Mouse (Mus musculus) gastrocnemius, postnatal 10 days (tissue): Measurements from ENCODE around the gene Rnf180. TPM values are rescaled to one million over a fixed set of nuclear protein-coding genes. Genes with fewer than 3 reads are reported as not detected.
A peak's percentile ranks its signal among the peaks of the same experiment; 100 is the strongest.

Source experiments
- DNase-seq: peaks from one replicate; pipeline ENCODE4 v3.0.0; 2021; ENCODE audit warnings: mixed read lengths
- total RNA-seq, 2 experiments: library from RNA; stranded (reverse); gene quantifications; 2 replicates each; pipeline ENCODE4 v1.2.3; 2021

Rnf180 gene
- total RNA-seq, 2 experiments from 2014 or later = 0.63 to 1.1 TPM

DNA sequence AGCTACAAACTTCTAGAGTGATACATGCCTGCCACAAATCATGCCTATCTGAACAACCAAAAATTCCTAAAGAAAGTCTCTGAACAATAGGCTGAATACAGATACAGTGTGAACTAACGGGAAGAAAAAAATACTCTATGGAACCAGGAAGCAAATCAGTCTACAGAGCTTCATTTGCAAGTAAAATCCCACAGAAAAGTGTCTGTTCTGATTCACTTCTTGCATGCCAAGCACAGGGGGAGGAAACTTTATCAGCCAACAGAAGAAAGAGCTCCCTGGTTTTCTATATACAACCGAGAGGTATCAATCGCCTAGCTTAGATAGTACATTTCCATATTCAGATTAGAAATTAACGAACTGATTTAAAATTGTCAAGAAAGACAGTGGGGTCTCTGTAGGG is 43.8 kb downstream of the Rnf180 start:
- no peak for DNase-seq

DNA sequence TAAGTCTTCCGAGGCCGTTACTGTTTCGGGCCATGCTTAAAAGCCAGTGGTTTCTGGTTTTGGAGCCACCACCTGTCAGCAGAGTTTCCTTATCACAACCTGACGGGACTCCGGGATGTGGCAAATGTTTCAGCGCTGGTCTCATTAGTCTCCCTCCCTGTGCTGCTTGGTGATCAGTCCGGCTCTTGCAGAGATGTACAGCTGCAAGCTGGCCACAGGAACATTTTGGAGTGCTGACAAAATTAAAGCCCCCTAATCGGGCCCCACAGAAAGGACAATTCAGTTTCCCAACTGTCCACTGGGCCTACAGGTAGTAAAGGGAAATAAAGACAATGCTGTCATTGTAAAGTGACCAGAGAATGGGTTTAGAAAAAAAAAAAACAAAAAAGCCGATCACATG is 44.4 kb downstream of the Rnf180 start:
- DNase-seq = no peak

DNA sequence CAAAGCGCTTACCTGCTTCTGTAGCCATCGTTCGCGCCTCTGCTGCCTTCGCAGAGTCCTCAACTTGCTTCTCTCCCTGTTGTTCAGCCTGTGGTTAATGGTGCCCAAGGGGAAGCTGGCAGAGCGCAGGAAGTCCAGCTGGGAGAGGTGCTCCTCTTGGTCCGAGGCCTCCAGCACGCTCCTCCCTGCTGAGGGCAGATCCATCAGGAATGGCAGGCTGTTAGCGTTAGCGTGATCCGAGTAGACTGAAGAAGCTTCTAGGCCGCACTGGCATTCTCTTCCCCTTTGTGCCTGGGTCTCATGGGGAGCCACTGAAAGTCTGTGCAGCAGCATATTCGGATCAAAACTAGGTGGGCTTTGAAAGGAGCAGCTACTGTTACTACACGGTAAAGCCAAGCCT is 45.0 kb downstream of the Rnf180 start:
- no peak for DNase-seq

GRCm38 (mm10) chr13:105247691-105248090 is 46.9 kb downstream of the Rnf180 start:
- DNase-seq = no peak

GRCm38 (mm10) chr13:105240810-105241209 is 53.8 kb downstream of the Rnf180 start:
- no peak for DNase-seq

- DNase-seq = no peak
These were observed 67.5 kb downstream of the Rnf180 start for GRCm38 (mm10) chr13:105227126-105227525.

DNA sequence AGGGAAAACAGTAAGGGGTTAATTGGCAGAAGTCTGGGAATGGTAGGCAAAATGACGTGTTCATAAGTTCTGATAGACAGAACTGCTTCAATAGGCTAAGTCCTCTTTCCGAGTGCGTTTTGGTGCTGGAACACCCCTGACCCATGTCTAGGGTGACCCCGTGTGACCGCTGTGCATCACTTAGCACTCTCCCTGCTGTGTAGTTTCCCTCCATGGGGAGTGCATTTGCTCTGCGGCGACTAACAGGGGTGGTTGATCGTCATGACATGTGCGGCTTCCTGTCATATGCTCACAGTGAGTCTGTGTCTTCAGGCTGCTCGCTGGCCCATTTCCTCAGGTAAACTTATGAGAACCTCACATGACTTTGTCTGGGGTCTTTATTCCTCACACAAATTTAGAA is 70.6 kb downstream of the Rnf180 start:
- DNase-seq = no peak

GRCm38 (mm10) chr13:105223147-105223546 is 71.5 kb downstream of the Rnf180 start:
- peak; percentile 11 for DNase-seq

GRCm38 (mm10) chr13:105222016-105222725 is 72.4 kb downstream of the Rnf180 start:
- no peak for DNase-seq

- DNase-seq = no peak
These were observed 83.9 kb downstream of the Rnf180 start for GRCm38 (mm10) chr13:105210746-105211145.

- no peak for DNase-seq
These were observed 90.8 kb downstream of the Rnf180 start for GRCm38 (mm10) chr13:105203851-105204250.

DNA sequence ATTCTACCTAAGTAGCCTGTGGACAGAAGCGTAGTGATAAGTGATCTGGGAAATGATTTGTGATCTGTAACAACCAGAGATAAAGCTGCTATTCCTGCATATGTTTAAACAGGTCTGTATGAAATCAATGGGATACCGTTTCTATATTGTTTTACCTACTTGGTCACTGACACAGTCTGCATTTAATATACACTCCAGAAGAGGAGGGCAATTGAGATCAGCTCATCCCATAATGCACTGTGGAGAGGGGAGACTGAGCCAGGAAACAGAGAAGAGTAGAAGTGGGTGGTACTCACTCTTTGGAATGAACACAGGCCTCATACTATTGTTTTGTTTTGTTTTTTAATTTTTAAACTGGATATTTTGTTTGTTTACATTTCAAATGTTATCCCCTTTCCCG is 96.0 kb downstream of the Rnf180 start:
- no peak for DNase-seq

- DNase-seq = no peak
These were observed 96.6 kb downstream of the Rnf180 start for GRCm38 (mm10) chr13:105198028-105198427.

GRCm38 (mm10) chr13:105193583-105193982 is 101.0 kb downstream of the Rnf180 start:
- no peak for DNase-seq

- DNase-seq = no peak
These were observed 105.9 kb downstream of the Rnf180 start for GRCm38 (mm10) chr13:105188730-105189129.

DNA sequence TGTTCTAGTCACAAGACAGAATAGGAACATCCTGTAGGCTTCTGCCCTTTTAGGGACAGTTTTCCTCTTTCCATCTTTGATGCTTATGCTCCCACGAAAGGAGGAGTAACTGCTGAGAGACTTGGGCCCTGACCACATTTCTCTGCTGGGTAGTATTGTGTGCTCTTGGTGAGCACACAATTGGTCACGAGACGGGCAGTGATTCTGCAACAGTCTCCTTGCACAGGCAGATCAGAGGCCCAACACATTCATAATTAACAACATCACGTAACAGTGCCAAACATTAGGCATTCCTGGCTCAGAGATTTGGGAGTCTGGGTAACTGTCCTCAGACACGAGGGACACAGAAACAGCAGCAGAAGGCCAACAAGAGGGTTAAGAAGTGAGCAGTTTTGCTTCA is 113.8 kb downstream of the Rnf180 start:
- no peak for DNase-seq

GRCm38 (mm10) chr13:105165441-105165840 is 129.2 kb downstream of the Rnf180 start:
- DNase-seq = no peak

DNA sequence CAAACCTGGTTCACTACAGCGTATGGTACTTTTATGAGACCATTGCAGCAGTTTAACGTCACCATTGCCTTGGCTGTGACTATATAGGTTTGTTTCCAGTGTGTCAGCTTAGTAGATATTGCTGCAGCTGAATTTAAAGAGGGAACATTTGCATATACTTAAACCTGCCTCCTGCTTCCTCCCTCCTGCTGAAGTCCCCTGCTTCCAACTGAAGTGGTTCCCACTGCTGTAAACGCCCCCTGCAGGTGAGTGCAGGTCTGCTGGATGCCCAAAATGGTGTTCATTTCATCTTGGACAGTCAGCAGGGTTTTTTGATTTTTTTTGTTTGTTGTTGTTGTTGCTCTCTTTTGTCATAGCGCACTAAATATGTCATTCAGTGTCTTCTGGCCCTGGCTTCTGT is 140.7 kb downstream of the Rnf180 start:
- peak; percentile 7 for DNase-seq

DNA sequence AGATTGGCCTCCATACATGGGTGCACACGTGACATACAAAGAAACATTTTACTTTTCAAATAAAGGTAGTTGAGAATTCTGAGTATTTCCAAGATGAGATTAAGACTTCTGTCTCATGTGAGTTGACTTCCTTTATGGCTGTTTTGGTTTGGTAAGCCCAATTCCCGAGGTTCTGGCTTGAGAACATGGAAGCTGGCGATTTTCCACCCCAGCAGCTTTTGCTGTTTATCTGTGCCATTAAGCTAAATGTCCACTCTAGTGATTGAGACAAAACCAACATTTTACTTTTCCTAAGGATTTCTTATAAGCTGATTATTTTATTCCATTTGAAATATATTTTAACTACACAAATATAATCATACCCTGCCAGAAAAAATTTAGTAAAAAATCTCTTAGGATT is 144.6 kb downstream of the Rnf180 start:
- no peak for DNase-seq

DNA sequence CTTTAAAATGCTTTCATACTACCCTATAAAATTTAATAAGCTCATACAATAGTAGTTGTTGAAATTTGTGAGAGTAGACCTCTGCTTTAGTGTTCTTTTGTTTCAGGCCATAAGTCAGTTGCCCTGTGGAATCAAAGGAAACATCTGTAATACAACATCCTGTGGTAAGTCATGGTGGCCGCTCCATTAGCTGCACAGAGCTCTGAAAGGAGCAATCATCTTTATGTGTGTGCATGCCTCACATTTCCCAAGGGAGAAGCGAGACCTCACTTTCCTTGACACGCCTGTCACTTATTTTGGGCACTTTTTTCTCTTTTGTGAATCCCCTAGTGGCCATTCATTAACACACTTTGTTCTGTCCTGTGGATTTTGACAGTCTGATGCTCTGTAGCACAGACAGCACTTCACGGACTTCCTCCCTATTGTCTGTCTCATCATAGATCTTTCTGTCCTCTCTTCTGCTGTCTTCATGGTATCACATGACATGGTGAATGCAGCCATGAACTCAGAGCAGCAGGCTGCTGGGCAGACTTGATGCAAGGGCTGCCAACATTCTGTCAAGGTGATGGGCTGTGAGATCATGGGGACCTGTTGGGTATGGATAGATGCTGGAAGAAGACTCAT is 146.7 kb downstream of the Rnf180 start:
- DNase-seq = no peak

GRCm38 (mm10) chr13:105146827-105147226 is 147.8 kb downstream of the Rnf180 start:
- DNase-seq = no peak

DNA sequence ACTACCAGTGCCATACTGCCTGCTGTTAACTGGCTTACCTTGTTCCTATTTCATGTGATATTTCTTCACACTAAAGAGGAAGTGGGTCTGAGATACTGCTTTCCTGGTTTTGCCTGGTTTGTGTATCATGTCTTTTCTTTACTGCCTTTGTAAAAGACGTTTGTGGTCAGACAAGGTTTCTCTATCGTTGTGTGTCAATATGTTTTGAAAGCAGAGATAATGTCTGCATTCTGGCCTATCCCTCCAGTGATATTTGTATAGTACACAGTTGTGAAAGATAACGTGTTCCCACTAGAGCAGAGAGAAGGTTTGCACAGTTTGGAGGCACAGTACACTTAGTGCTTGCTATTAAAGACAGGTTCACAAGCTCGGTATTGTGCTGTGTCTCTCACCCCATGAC is 154.7 kb downstream of the Rnf180 start:
- no peak for DNase-seq

DNA sequence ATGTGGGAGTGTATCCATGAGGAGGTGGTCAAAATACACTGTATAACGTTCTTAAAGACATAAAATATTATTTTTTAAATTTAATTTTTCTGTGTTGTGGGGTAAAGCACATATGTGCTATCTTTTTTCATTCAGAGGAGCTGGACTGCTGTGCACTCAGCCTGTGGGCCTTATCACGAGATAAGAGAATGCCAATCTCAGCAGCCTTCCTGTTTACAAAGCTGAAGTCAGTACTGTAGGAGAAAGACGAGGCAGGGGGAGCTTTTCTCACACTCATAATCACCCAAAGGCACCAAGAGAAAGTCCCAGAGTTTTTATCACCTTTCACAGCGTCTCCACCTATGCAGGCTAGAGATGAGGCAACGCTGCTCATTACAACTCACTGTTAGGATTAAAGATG is 160.2 kb downstream of the Rnf180 start:
- DNase-seq = no peak

GRCm38 (mm10) chr13:105132776-105133175 is 161.8 kb downstream of the Rnf180 start:
- DNase-seq = no peak
